Mouse (Mus musculus): Measurements from ENCODE around the gene 0610009B22Rik.

DNA sequence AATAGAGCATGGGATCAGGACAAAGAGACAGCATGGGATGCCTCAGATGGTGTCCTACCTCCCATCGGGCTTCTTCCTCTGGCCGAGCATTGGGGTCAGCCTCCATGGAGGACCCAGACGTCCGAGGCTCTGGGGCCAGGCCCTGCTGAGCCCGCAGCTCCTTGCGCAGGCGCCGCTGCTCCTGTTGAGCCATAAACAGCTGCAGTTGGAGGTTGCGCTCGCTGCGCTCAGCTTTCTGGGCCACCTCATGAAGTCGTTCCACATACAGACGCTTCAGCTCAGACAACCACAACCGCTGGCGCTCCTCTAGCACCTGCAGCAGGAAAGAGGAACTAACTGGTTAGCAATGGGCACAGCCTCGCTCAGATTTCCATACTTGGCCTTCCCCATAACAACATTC, 44.5 kb downstream of the 0610009B22Rik start:
- TF ChIP-seq EP300 (IDR thresholded peaks at IDR 0.05; ENCODE audit: insufficient read depth, low read depth, low read length) (no peak), POLR2A (IDR thresholded peaks at IDR 0.05; ENCODE audit: insufficient read depth, low read length) (no peak), CTCF (IDR thresholded peaks at IDR 0.05; ENCODE audit: low read depth, low read length) (no peak)

Measured in ES-Bruce4 (cell line).